Mouse (Mus musculus): ENCODE results near the gene Cep295nl. TPM values are rescaled to one million over a fixed set of nuclear protein-coding genes. Genes with fewer than 3 reads are reported as not detected.

Cep295nl gene
- polyA plus RNA-seq, 1 experiment from 2014 or later: 0.23 TPM

GRCm38 (mm10) chr11:118348877-118349276 lies 6.6 kb upstream of the Cep295nl start:
- Histone ChIP-seq H3K4me1 (replicated peaks) (peaks cover 46% of the 10 kb centered on the region), H3K9ac (no peak overlapping the region), H3K36me3 (no peaks in the 10 kb centered on the region), H3K27ac (no peak overlapping the region), H3K4me2 (replicated peaks) (0 out of 2 replicates have a peak overlapping the region, but pooled peaks have one; percentile 6), H3K27me3 (replicated peaks) (no peaks in the 10 kb centered on the region), H3K9me3 (no peaks in the 10 kb centered on the region), H3K4me3 (replicated peaks) (no peak overlapping the region)
- WGBS: 44% methylated on average over 5 of the region's 5 CpGs
- peak; percentile 57 for ATAC-seq

DNA sequence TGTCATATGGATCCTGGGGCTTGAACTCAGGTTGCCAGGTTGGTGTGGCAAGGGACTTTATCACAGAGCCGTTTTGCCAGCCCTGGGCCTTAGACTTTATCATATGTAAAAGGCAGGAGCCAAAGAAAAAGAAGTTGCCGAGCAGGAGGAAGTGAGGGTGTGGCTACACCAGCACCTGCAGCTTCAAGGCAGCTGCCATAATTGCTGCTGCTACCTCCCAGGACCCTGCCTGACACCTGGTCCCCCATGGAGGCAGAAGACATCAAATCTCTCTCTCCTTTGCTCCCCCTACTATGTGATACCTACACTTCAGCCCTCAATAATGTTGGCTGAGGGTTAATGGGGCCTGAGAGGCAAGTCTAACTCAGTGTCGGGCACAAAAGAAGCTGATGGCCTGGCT lies 6.1 kb upstream of the Cep295nl start:
- Histone ChIP-seq H3K9ac (no peak overlapping the region), H3K4me2 (replicated peaks) (0 out of 2 replicates have a peak overlapping the region, but pooled peaks have one; percentile 6), H3K27me3 (replicated peaks) (no peaks in the 10 kb centered on the region), H3K36me3 (no peaks in the 10 kb centered on the region), H3K27ac (no peak overlapping the region), H3K9me3 (no peaks in the 10 kb centered on the region), H3K4me1 (replicated peaks) (peaks cover 42% of the 10 kb centered on the region), H3K4me3 (replicated peaks) (no peak overlapping the region)
- WGBS: 50% methylated on average over 3 of the region's 3 CpGs
- ATAC-seq: no peak

DNA sequence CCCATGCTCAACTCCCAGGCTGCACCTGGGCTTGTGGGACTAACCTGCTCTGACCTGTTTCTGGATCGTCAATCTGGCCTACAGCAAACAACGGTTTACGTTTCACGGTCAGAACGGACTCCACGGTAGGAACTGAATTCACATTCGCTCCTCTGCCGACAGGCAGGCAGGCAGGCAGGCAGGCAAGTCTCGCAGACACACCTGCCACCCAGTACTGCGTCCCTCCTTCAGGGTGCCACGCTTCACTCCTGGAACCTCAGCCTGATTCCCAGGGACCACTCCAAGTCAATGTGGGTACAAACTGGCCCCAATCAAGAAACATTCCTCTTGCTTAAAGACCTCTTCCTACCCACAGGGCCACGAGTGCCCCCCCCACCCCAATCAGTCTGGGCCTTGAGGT lies 5.6 kb upstream of the Cep295nl start:
- Histone ChIP-seq H3K4me1 (replicated peaks) (peaks cover 39% of the 10 kb centered on the region), H3K36me3 (no peaks in the 10 kb centered on the region), H3K4me3 (replicated peaks) (no peak overlapping the region), H3K9me3 (no peaks in the 10 kb centered on the region), H3K27ac (no peak overlapping the region), H3K9ac (no peak overlapping the region), H3K27me3 (replicated peaks) (no peaks in the 10 kb centered on the region), H3K4me2 (replicated peaks) (no peak overlapping the region)
- no peak for ATAC-seq
- 85% methylated on average over 12 of the region's 12 CpGs for WGBS

DNA sequence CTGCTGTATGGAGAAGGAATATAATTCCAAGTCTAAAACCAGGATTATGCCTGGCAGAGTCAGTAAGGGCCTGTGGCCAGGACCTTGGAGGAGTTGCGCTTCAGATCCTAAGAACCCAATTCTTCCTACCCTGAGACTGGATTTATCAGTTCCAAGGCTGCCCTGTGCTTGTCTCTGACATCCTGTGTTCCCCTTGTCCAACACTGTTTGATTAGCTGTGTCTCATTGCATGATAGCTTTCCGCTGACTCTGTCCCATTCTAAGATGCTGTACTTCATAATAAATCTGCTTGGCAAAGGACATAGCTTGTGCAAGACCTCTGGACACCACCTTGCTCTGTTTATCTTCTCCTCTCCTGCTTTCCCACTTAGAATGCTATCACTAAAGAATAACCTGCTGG lies 5.1 kb upstream of the Cep295nl start:
- no peaks in the 10 kb centered on the region for H3K27me3 ChIP-seq (replicated peaks)
- peaks cover 44% of the 10 kb centered on the region for H3K4me1 ChIP-seq (replicated peaks)
- H3K9me3 ChIP-seq: no peaks in the 10 kb centered on the region
- no peak overlapping the region for H3K4me2 ChIP-seq (replicated peaks)
- H3K27ac ChIP-seq: no peak overlapping the region
- H3K9ac ChIP-seq: no peak overlapping the region
- WGBS: 93% methylated on average over 2 of the region's 2 CpGs
- H3K4me3 ChIP-seq (replicated peaks): no peak overlapping the region
- no peak for ATAC-seq
- H3K36me3 ChIP-seq: no peaks in the 10 kb centered on the region

DNA sequence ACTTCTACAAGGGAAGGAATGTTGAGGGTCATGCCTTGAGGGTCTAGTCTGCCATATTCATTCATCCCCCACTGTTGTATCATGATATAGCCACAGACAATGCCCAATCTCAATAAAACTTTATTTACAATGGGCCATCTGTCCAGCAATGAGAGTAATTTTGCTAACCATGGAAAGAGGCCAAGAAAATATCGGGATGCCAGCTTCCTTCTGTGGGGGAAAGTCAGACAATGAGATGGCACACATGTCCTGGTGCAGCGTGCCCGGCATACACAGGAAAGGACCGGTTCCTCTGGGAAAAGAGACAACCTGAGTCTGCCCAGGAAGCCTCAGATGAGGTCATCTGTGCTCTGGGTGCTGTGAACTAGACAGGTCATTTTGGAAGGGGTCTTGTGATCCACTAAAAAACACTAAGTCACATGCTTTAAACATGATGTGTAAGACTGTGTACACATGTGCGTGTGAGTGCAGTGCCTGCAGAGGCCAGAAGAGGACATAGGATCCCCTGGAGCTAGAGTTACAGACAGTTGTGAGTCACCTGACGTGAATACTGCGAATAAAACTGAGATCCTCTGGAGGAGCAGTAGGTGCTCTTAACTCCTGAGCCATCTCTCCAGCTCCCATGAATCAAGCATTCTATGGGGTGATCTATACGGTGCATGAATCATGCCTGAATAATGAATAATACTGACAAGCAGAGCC lies 4.2 kb upstream of the Cep295nl start:
- Histone ChIP-seq H3K27ac (no peak overlapping the region), H3K4me1 (replicated peaks) (peaks cover 48% of the 10 kb centered on the region)
- WGBS: 83% methylated on average over 8 of the region's 8 CpGs

GRCm38 (mm10) chr11:118345693-118346092 lies 3.4 kb upstream of the Cep295nl start:
- H3K9ac ChIP-seq: peak overlapping the region; percentile 1; the same call in 1 of the 2 replicates
- 0 out of 2 replicates have a peak, but pooled peaks have one; percentile 50 for ATAC-seq
- no peak overlapping the region for H3K4me2 ChIP-seq (replicated peaks)
- 0 out of 2 replicates have a peak overlapping the region, but pooled peaks have one; percentile 33 for H3K27ac ChIP-seq
- H3K4me3 ChIP-seq (replicated peaks): no peak overlapping the region
- WGBS: 34% methylated on average over 4 of the region's 4 CpGs
- no peaks in the 10 kb centered on the region for H3K9me3 ChIP-seq
- peaks cover 48% of the 10 kb centered on the region for H3K4me1 ChIP-seq (replicated peaks)
- no peaks in the 10 kb centered on the region for H3K27me3 ChIP-seq (replicated peaks)
- no peaks in the 10 kb centered on the region for H3K36me3 ChIP-seq

More for the DNA sequence above, 4.2 kb upstream of the Cep295nl start:
- Histone ChIP-seq H3K4me2 (replicated peaks) (no peak overlapping the region), H3K9me3 (no peaks in the 10 kb centered on the region), H3K36me3 (no peaks in the 10 kb centered on the region), H3K27me3 (replicated peaks) (no peaks in the 10 kb centered on the region), H3K9ac (no peak overlapping the region), H3K4me3 (replicated peaks) (no peak overlapping the region)
- no peak for ATAC-seq

GRCm38 (mm10) chr11:118343629-118344028 lies 1.3 kb upstream of the Cep295nl start:
- Histone ChIP-seq H3K27ac (no peak overlapping the region), H3K4me3 (replicated peaks) (no peak overlapping the region), H3K9me3 (no peaks in the 10 kb centered on the region), H3K4me1 (replicated peaks) (peaks cover 38% of the 10 kb centered on the region), H3K4me2 (replicated peaks) (no peak overlapping the region), H3K9ac (no peak overlapping the region), H3K27me3 (replicated peaks) (no peaks in the 10 kb centered on the region), H3K36me3 (no peaks in the 10 kb centered on the region)
- ATAC-seq: no peak
- WGBS: 62% methylated on average over 2 of the region's 2 CpGs

DNA sequence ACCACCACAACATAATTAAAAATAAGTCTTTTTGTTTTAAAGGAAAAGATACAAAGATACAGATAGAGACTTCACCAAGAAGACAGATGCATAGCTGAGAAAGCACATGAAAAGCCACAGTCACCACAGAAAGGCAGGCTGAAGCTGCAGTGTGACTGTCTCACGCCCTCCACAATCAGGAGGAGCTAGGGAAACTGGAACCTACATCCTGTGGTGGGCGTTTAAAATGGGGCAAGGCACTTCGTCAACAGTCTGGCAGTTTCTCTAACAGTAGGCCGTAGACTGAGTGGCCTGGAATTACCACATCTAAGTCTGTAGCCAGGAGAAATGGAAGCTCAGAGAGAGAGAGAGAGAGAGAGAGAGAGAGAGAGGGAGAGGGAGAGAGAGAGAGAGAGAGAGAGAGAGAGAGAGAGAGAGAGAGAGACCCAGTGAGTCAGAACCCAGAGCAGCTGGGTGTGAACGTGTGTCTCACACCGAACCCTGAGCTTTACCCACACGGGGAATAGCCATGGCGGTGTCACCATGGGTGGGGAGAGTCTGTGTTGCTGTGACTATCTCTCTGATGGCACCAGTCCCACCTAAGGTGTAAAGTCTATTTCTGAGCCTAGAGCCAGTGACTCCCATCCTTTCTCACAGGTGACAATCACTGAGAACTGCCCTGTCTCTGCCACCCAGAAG lies 4.7 kb downstream of the Cep295nl start:
- no peak for ATAC-seq
- WGBS: 62% methylated on average over 8 of the region's 8 CpGs
- no peaks in the 10 kb centered on the region for H3K9me3 ChIP-seq
- no peaks in the 10 kb centered on the region; the same call in 1 of the 2 replicates for H3K36me3 ChIP-seq
- no peak overlapping the region for H3K27ac ChIP-seq
- H3K9ac ChIP-seq: no peak overlapping the region
- H3K4me1 ChIP-seq (replicated peaks): peaks cover 6% of the 10 kb centered on the region; the same call in 1 of the 2 replicates
- H3K27me3 ChIP-seq (replicated peaks): no peaks in the 10 kb centered on the region
- no peak overlapping the region for H3K4me3 ChIP-seq (replicated peaks)
- no peak overlapping the region for H3K4me2 ChIP-seq (replicated peaks)

DNA sequence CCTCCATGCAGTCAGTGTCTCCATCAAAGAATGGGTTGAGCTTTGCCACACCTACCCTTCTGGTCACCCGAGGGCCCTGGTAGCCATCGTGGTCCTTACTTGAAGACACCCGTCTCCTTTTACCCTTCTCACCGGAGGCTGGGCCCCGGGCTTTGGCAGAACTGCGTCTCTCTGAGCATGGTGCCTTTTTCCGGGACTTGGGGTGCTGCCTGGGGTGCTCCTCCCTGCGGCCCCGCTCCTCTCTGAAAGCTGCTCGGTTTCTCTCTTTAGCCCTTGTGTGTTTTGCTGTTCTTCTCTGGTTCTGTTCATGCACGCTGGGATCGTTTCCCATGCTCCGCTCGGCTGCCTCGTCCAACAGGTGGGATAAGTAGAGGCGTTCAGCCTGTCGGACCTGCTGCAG lies 8.9 kb downstream of the Cep295nl start:
- Histone ChIP-seq H3K4me1 (replicated peaks) (0 out of 2 replicates have a peak, but pooled peaks cover 1% of the 10 kb centered on the region), H3K27me3 (replicated peaks) (no peaks in the 10 kb centered on the region), H3K9ac (no peak overlapping the region), H3K36me3 (no peaks in the 10 kb centered on the region; the same call in 1 of the 2 replicates), H3K27ac (no peak overlapping the region), H3K4me3 (replicated peaks) (no peak overlapping the region), H3K4me2 (replicated peaks) (no peak overlapping the region), H3K9me3 (no peaks in the 10 kb centered on the region)
- no peak for ATAC-seq
- 90% methylated on average over 17 of the region's 17 CpGs for WGBS

- Histone ChIP-seq H3K9ac (no peak overlapping the region), H3K9me3 (no peaks in the 10 kb centered on the region), H3K27me3 (replicated peaks) (no peaks in the 10 kb centered on the region), H3K4me2 (replicated peaks) (no peak overlapping the region), H3K27ac (no peak overlapping the region), H3K4me3 (replicated peaks) (no peak overlapping the region), H3K36me3 (no peaks in the 10 kb centered on the region; the same call in 1 of the 2 replicates), H3K4me1 (replicated peaks) (peaks cover 4% of the 10 kb centered on the region; the same call in 1 of the 2 replicates)
- 84% methylated on average over 11 of the region's 11 CpGs for WGBS
- ATAC-seq: no peak
Observed at GRCm38 (mm10) chr11:118332376-118332775, 9.9 kb downstream of the Cep295nl start.

GRCm38 (mm10) chr11:118330777-118331176 lies 11.5 kb downstream of the Cep295nl start:
- ATAC-seq: no peak
- no peak overlapping the region for H3K4me3 ChIP-seq (replicated peaks)
- no peak overlapping the region for H3K9ac ChIP-seq
- H3K27ac ChIP-seq: no peak overlapping the region
- no peaks in the 10 kb centered on the region for H3K27me3 ChIP-seq (replicated peaks)
- H3K9me3 ChIP-seq: no peaks in the 10 kb centered on the region
- peaks cover 12% of the 10 kb centered on the region; the same call in 1 of the 2 replicates for H3K4me1 ChIP-seq (replicated peaks)
- H3K36me3 ChIP-seq: no peaks in the 10 kb centered on the region; the same call in 1 of the 2 replicates
- WGBS: 95% methylated on average over 16 of the region's 16 CpGs
- H3K4me2 ChIP-seq (replicated peaks): no peak overlapping the region

DNA sequence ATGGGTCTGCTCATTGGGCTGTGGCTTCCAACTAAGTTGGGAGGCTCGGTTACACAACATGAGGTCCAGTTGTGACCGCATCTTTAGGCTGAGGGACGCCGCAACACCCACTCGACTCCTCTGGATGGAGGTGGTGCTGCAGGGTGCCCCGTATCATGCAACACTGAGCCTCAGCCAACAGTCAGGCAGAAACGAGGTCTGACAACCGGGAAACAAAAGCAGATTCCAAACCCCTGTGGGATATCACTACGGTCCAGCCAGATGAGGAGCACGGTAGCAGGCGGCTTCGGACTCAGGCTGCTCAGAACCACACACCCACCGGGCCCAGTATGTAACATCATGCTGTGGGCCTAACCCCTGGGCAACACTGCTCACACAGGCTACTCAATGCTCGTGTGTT lies 11.9 kb downstream of the Cep295nl start:
- Histone ChIP-seq H3K4me3 (replicated peaks) (no peak overlapping the region), H3K36me3 (no peaks in the 10 kb centered on the region; the same call in 1 of the 2 replicates), H3K9me3 (no peaks in the 10 kb centered on the region), H3K4me1 (replicated peaks) (peaks cover 12% of the 10 kb centered on the region; the same call in 1 of the 2 replicates), H3K27me3 (replicated peaks) (no peaks in the 10 kb centered on the region), H3K27ac (no peak overlapping the region), H3K9ac (no peak overlapping the region), H3K4me2 (replicated peaks) (no peak overlapping the region)
- no peak for ATAC-seq
- 95% methylated on average over 14 of the region's 14 CpGs for WGBS

Measured in intestine, embryonic 15.5 days (tissue).